Mouse (Mus musculus) ES-Bruce4 (cell line): ENCODE measurements around the gene Cel.

ENCODE experiments used
- CTCF ChIP-seq: IDR thresholded peaks from one replicate; pipeline ENCODE4 v1.8.1; 2011; ENCODE audit warnings: low read depth, low read length
- POLR2A ChIP-seq: IDR thresholded peaks from one replicate; pipeline ENCODE4 v1.8.1; 2011; ENCODE audit warnings: low read length; ENCODE audit not compliant: insufficient read depth

GRCm38 (mm10) chr2:28527436-28528353, 35.5 kb downstream of the Cel start:
- TF ChIP-seq CTCF (no peak), POLR2A (no peak)
